Mouse (Mus musculus) myocyte (in vitro differentiated cells): ENCODE results near the gene Rbbp9.

ENCODE experiments used
- CEBPB ChIP-seq: IDR thresholded peaks from 2 replicates; pipeline ENCODE4 v1.6.1; 2011; ENCODE audit warnings: mild to moderate bottlenecking, moderate library complexity; ENCODE audit not compliant: poor library complexity, insufficient read depth, severe bottlenecking
- E2F4 ChIP-seq: IDR thresholded peaks from one replicate; pipeline ENCODE4 v1.6.1; 2011; ENCODE audit warnings: mild to moderate bottlenecking, control low read depth, moderate library complexity; ENCODE audit not compliant: insufficient read depth
- MAX ChIP-seq: IDR thresholded peaks from one replicate; pipeline ENCODE4 v1.6.1; 2011; ENCODE audit warnings: low read depth, mild to moderate bottlenecking, control low read depth
- MYOG ChIP-seq, 3 experiments: IDR thresholded peaks; one replicate each; pipeline ENCODE4 v1.6.1; 2011; ENCODE audit warnings: control low read depth in 2 of 3, low read depth in 2 of 3, mild to moderate bottlenecking in 2 of 3; ENCODE audit not compliant: insufficient read length in 2 of 3, control insufficient read depth in 1 of 3, insufficient read depth in 1 of 3
- POLR2A ChIP-seq: IDR thresholded peaks from one replicate; pipeline ENCODE4 v1.6.1; 2011; ENCODE audit warnings: low read depth, mild to moderate bottlenecking, control low read depth, moderate library complexity; ENCODE audit not compliant: insufficient read length
- POLR2AphosphoS2 ChIP-seq: IDR thresholded peaks from one replicate; pipeline ENCODE4 v1.6.1; 2011; ENCODE audit warnings: low read depth, control low read depth; ENCODE audit not compliant: insufficient read length
- REST ChIP-seq: IDR thresholded peaks from one replicate; pipeline ENCODE4 v1.6.1; 2011; ENCODE audit warnings: mild to moderate bottlenecking, control low read depth, moderate library complexity; ENCODE audit not compliant: insufficient read depth, insufficient read length
- TCF12 ChIP-seq: IDR thresholded peaks from one replicate; pipeline ENCODE4 v1.6.1; 2011; ENCODE audit warnings: mild to moderate bottlenecking, control low read depth; ENCODE audit not compliant: poor library complexity, insufficient read depth, severe bottlenecking
- TCF3 ChIP-seq: IDR thresholded peaks from one replicate; pipeline ENCODE4 v1.6.1; 2011; ENCODE audit warnings: low read depth, control low read depth; ENCODE audit not compliant: insufficient read length
- USF1 ChIP-seq: IDR thresholded peaks from one replicate; pipeline ENCODE4 v1.6.1; 2011; ENCODE audit warnings: low read depth, mild to moderate bottlenecking, control low read depth, moderate library complexity

- TF ChIP-seq POLR2A: no peak
- no peak for TF ChIP-seq TCF12
- TF ChIP-seq TCF3: no peak
- TF ChIP-seq MAX: no peak
- TF ChIP-seq E2F4: no peak
- TF ChIP-seq USF1: no peak
- TF ChIP-seq CEBPB: no peak
- TF ChIP-seq POLR2AphosphoS2: no peak
- no peak for TF ChIP-seq MYOG (IDR thresholded peaks at IDR 0.05; ENCODE audit: control insufficient read depth in 1 of 3, insufficient read depth in 1 of 3, insufficient read length in 2 of 3, low read depth in 2 of 3)
- no peak for TF ChIP-seq REST
These were observed 3.1 kb downstream of the Rbbp9 start for GRCm38 (mm10) chr2:144547559-144547958.
